Mouse (Mus musculus) forebrain, embryonic 12.5 days (tissue): Measurements from ENCODE around the gene Ppp1r9a. TPM values are rescaled to one million over a fixed set of nuclear protein-coding genes. Genes with fewer than 3 reads are reported as not detected.
A peak's percentile ranks its signal among the peaks of the same experiment; 100 is the strongest.

ENCODE experiments used
- ATAC-seq: fragments of 200-750 bp; cut with Nextera tagmentation; 2 replicates; pipeline ENCODE4 v1.8.0; 2017; ENCODE audit warnings: moderate TSS enrichment; ENCODE audit not compliant: low FRiP score
- H3K27ac ChIP-seq: fragments of 300-500 bp; sonication (generic); 2 replicates; pipeline ENCODE4 v1.5.1; 2016; ENCODE audit warnings: mild to moderate bottlenecking
- H3K27me3 ChIP-seq: fragments of 300-500 bp; sonication (generic); 2 replicates; pipeline ENCODE4 v1.6.1; 2016; ENCODE audit warnings: mild to moderate bottlenecking
- H3K36me3 ChIP-seq: fragments of 300-500 bp; sonication (generic); replicated peaks from 2 replicates; pipeline ENCODE4 v1.6.1; 2016; ENCODE audit warnings: mild to moderate bottlenecking
- H3K4me1 ChIP-seq: fragments of 300-500 bp; sonication (generic); 2 replicates; pipeline ENCODE4 v1.6.1; 2016
- H3K4me2 ChIP-seq: fragments of 300-500 bp; sonication (generic); 2 replicates; pipeline ENCODE4 v1.6.1; 2016; ENCODE audit warnings: mild to moderate bottlenecking, moderate library complexity
- H3K4me3 ChIP-seq: fragments of 300-500 bp; sonication (generic); replicated peaks from 2 replicates; pipeline ENCODE4 v1.5.1; 2016; ENCODE audit warnings: mild to moderate bottlenecking
- H3K9ac ChIP-seq: fragments of 300-500 bp; sonication (generic); 2 replicates; pipeline ENCODE4 v1.6.1; 2016; ENCODE audit warnings: mild to moderate bottlenecking
- H3K9me3 ChIP-seq: fragments of 300-500 bp; sonication (generic); 2 replicates; pipeline ENCODE4 v1.6.1; 2016
- WGBS: fragments of 180-500 bp; shearing (Covaris S2); methylation state at CpG from one replicate; pipeline ENCODE4 v1.1.7; 2016; 5-methylcytosine and 5-hydroxymethylcytosine counted together
- polyA plus RNA-seq: library from polyadenylated mRNA; unstranded; fragments of >200 nt; fragmentation: Nextera tagmentation; extraction: Ambion mirVana; gene quantifications from 2 replicates; pipeline ENCODE4 v1.2.1, GENCODE M21; 2016

Gene Ppp1r9a
- polyA plus RNA-seq, 1 experiment from 2014 or later = 30.5 TPM

DNA sequence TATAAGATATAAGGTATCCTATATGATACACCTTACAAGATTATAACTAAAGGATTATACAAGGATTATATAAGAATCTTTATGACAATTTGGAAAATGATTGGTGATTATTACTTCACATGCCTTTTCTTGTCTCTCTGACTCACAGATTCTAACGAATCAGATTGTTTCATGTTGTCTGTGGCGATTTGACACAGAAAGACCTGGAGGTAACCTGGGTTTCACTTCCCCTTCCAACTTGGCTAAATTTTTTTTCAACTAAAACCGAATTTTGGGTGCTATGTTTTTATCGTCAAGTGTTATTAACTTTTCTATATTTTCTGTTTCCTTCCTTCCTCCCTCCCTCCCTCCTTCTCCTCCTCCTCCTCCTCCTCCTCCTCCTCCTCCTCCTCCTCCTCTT is 64.5 kb downstream of the Ppp1r9a start:
- Histone ChIP-seq H3K4me2 (no peak overlapping the region), H3K27me3 (no peaks in the 10 kb centered on the region), H3K4me1 (peaks cover 5% of the 10 kb centered on the region), H3K4me3 (no peak overlapping the region), H3K36me3 (no peaks in the 10 kb centered on the region), H3K27ac (no peak overlapping the region), H3K9ac (no peak overlapping the region), H3K9me3 (no peaks in the 10 kb centered on the region)
- ATAC-seq = no peak
- WGBS = 98% methylated on average over 4 of the region's 4 CpGs

DNA sequence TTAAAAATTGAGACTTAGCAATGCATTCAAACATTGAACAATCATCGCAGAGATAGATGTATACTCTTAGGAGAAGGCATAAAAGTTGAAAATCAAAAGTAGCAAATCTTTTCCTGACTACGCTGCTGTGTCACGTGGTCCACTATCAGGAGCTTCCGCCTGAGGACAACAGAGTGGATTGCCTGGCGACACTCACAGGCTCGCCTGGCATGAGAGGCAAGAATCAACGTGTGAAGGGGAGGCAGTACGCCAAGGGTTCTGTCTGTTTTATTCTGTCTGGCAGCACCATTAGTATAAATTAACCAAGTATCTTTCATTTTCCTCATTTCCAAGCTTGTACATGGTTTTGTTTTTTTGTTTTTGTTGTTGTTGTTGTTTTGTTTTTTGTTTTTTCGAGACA is 68.5 kb downstream of the Ppp1r9a start:
- no peak overlapping the region for H3K27ac ChIP-seq
- 93% methylated on average over 9 of the region's 9 CpGs for WGBS
- no peak overlapping the region for H3K9ac ChIP-seq
- no peaks in the 10 kb centered on the region for H3K27me3 ChIP-seq
- H3K4me3 ChIP-seq = no peak overlapping the region
- no peaks in the 10 kb centered on the region for H3K4me1 ChIP-seq
- no peak for ATAC-seq
- no peaks in the 10 kb centered on the region for H3K36me3 ChIP-seq
- H3K4me2 ChIP-seq = no peak overlapping the region
- H3K9me3 ChIP-seq = no peaks in the 10 kb centered on the region

DNA sequence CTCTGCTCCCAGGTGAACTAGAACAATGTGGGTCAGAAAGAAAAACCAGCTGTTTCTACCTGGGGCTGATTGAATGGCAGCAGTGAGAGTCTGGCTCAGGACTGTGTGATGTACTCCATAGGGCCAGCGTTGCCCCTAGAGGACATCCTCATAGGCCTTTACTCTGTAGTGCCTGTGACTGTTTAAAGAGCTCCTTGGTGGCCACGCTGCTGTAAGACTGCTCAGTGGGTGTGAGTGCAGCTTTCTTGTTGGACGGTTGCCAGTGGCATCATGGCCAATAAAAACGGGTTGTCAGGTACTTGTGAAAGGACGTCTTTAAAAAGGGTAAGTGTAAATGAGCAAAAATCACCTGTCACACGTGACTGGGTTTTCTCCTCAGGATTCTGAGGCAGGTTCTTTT is 70.1 kb downstream of the Ppp1r9a start:
- ATAC-seq = peak; percentile 84; the same call in 1 of the 2 replicates
- H3K9ac ChIP-seq = no peak overlapping the region
- H3K4me1 ChIP-seq = no peaks in the 10 kb centered on the region
- no peak overlapping the region for H3K4me2 ChIP-seq
- no peak overlapping the region for H3K4me3 ChIP-seq
- no peaks in the 10 kb centered on the region for H3K27me3 ChIP-seq
- no peaks in the 10 kb centered on the region for H3K36me3 ChIP-seq
- H3K27ac ChIP-seq = no peak overlapping the region
- 61% methylated on average over 6 of the region's 6 CpGs for WGBS
- H3K9me3 ChIP-seq = no peaks in the 10 kb centered on the region

DNA sequence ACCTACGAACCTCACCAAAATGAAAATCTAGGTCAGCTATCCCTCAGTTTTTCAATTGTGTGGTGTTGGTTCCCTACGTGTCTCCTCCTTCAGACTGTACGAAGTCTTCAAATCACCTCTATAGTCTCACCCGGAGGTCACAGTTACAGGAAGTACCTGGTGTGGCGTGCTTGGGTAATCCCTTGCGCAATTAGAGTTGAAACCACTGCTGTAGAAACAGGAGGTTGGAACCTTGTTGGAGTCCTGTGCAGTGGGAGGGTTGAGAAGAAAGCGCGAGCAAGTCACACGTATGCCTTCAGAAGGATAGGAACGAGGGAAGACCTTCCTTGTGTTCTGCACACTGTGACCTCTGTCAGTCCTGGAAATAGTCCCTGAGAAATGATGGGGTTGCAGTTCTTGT is 70.6 kb downstream of the Ppp1r9a start:
- 94% methylated on average over 10 of the region's 10 CpGs for WGBS
- Histone ChIP-seq H3K4me2 (no peak overlapping the region), H3K27ac (no peak overlapping the region), H3K9me3 (no peaks in the 10 kb centered on the region), H3K27me3 (no peaks in the 10 kb centered on the region), H3K4me1 (no peaks in the 10 kb centered on the region), H3K36me3 (no peaks in the 10 kb centered on the region), H3K4me3 (no peak overlapping the region), H3K9ac (no peak overlapping the region)
- ATAC-seq = no peak

DNA sequence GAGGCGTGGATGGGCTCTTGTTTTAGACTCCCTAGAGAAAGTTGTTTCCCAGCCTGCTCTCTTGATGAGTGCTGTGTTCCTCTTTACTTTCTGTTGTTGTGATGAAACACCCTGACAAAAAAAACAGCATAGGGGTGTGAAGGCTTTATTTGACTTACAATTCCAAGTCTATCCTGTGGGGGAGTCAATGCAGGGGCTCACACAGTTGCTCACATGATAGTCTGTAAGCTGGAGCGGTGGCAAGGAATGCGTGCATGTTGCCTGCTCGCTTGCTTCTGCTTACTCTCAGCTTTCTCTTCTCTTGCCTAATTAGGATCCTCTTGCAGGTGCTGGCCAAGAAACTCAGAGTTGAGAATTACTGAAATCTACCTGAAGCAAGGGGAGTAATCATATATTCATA is 74.8 kb downstream of the Ppp1r9a start:
- Histone ChIP-seq H3K4me2 (no peak overlapping the region), H3K36me3 (no peaks in the 10 kb centered on the region), H3K9ac (no peak overlapping the region), H3K4me3 (no peak overlapping the region), H3K4me1 (peaks cover 3% of the 10 kb centered on the region; the same call in 1 of the 2 replicates), H3K27me3 (no peaks in the 10 kb centered on the region), H3K27ac (no peak overlapping the region), H3K9me3 (no peaks in the 10 kb centered on the region)
- ATAC-seq = no peak
- 93% methylated on average over 4 of the region's 4 CpGs for WGBS

DNA sequence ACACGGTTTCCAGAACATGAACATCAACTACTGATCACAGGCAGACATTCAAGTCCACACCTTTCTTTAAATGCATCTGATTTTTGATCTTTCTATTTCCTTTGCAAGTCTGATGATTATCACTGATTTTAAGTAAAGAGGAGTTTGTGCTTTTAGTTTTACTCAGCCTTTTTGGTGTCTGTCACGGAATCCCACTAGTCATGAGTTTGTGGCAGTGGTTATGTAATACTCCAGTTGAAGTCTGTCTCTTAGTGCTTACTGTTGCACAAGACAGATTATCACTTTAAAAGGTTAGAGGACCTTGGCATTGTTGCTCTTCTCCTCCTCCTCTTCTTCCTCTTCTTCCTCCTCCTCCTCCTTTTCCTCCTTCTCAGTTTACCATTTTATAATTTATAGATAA is 75.5 kb downstream of the Ppp1r9a start:
- peaks cover 8% of the 10 kb centered on the region; the same call in 1 of the 2 replicates for H3K4me1 ChIP-seq
- no peaks in the 10 kb centered on the region for H3K9me3 ChIP-seq
- H3K4me2 ChIP-seq = no peak overlapping the region
- H3K36me3 ChIP-seq = no peaks in the 10 kb centered on the region
- no peak overlapping the region for H3K9ac ChIP-seq
- no peak overlapping the region for H3K4me3 ChIP-seq
- H3K27me3 ChIP-seq = no peaks in the 10 kb centered on the region
- ATAC-seq = no peak
- WGBS = 94% methylated on average over 2 of the region's 2 CpGs
- H3K27ac ChIP-seq = no peak overlapping the region

DNA sequence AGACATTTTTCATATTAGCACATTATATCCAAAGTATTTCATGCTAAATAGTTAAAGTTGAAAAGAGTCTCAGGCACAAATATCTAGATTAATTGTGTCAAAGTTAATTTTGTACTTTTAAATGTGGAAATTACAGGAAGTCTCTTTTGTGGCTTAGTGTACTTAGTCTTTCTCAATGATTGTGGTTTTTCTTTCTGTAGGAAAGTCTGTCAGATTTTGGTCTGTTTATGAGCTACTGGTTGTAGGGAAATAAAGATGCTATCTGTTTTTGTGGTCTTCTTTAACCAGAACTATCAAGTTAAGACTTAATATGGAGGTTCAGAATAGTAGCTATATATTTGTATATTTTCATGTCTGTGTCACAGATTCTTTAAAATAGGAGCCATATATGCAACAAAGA is 76.2 kb downstream of the Ppp1r9a start:
- no peaks in the 10 kb centered on the region for H3K27me3 ChIP-seq
- no peak overlapping the region for H3K9ac ChIP-seq
- no peak overlapping the region for H3K4me3 ChIP-seq
- H3K4me2 ChIP-seq = no peak overlapping the region
- H3K4me1 ChIP-seq = peaks cover 8% of the 10 kb centered on the region; the same call in 1 of the 2 replicates
- H3K27ac ChIP-seq = no peak overlapping the region
- H3K36me3 ChIP-seq = no peaks in the 10 kb centered on the region
- no peaks in the 10 kb centered on the region for H3K9me3 ChIP-seq
- ATAC-seq = no peak

DNA sequence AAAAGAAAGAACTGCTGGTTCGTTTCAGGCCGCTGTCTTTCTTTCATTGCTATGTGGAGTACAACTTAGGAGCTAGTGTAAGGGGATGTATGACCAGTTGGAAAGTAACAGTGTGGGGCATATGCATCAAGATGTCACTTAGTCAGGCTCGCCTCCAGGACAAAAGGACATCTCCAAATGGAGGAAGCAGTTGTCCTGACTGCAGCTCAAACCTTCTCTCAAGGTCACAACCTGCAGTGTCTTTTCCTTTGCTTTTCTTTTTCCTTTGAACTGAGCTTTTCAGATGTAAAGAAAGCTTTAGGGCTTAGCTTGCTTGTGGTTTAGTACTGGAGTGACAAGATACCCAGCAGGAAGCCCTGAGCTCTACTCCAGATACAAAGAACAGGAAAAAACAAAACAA is 77.4 kb downstream of the Ppp1r9a start:
- H3K27ac ChIP-seq = no peak overlapping the region
- no peak overlapping the region for H3K4me3 ChIP-seq
- no peak overlapping the region for H3K4me2 ChIP-seq
- H3K4me1 ChIP-seq = peaks cover 8% of the 10 kb centered on the region; the same call in 1 of the 2 replicates
- no peak overlapping the region for H3K9ac ChIP-seq
- no peak for ATAC-seq
- no peaks in the 10 kb centered on the region for H3K36me3 ChIP-seq
- WGBS = 47% methylated on average over 3 of the region's 3 CpGs
- no peaks in the 10 kb centered on the region for H3K27me3 ChIP-seq
- no peaks in the 10 kb centered on the region for H3K9me3 ChIP-seq

DNA sequence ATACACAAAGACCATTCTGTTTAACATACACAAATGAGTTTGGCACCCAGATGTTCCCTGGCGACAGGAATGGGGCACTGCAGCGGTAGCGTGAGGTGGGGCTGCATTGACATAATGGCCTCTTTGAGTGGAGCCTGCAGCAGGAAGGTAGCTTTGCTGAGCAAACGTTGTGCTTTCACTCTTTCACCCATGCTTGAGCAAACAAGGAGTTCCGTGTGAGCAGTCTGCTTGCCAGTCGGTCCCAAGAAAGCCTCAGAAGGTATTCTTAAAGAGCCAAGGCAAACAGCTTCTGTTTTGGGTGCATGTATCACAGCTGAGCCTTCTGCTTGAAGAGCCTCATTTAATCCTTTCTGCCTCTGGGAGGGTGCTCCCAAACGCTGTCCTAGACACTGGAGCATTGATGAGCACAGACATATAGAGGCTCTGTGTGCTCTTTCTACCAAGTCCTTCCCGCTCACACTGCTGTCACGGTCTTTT is 80.0 kb downstream of the Ppp1r9a start:
- WGBS = 42% methylated on average over 9 of the region's 9 CpGs
- Histone ChIP-seq H3K27ac (no peak overlapping the region), H3K4me2 (no peak overlapping the region), H3K4me1 (peaks cover 8% of the 10 kb centered on the region; the same call in 1 of the 2 replicates), H3K27me3 (no peaks in the 10 kb centered on the region), H3K4me3 (no peak overlapping the region), H3K36me3 (no peaks in the 10 kb centered on the region), H3K9ac (no peak overlapping the region), H3K9me3 (no peaks in the 10 kb centered on the region)
- ATAC-seq = 0 out of 2 replicates have a peak, but pooled peaks have one; percentile 53

DNA sequence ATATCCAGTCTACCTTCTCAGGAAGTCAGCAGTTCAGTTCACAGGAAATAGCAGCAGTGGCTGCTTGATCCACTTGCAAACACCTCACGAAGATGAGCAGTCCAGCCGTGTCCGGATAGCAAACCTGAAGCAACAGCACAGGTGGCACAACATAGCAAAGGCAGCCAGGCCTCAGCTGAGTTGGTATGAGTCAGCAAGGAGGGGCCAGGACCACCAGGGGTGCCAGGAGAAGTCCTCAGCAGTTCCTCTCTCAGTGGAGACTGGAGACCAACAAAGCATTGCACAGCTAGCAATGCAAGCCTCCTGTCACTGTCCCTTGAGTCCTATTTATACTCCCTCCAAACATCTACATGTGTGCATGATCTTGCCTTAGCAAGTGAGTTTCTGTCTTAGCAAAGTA is 83.0 kb downstream of the Ppp1r9a start:
- Histone ChIP-seq H3K36me3 (no peaks in the 10 kb centered on the region), H3K4me3 (no peak overlapping the region), H3K4me2 (no peak overlapping the region), H3K27me3 (no peaks in the 10 kb centered on the region), H3K9me3 (no peaks in the 10 kb centered on the region), H3K9ac (no peak overlapping the region), H3K27ac (no peak overlapping the region), H3K4me1 (peaks cover 12% of the 10 kb centered on the region)
- no peak for ATAC-seq
- 88% methylated on average over 3 of the region's 3 CpGs for WGBS

DNA sequence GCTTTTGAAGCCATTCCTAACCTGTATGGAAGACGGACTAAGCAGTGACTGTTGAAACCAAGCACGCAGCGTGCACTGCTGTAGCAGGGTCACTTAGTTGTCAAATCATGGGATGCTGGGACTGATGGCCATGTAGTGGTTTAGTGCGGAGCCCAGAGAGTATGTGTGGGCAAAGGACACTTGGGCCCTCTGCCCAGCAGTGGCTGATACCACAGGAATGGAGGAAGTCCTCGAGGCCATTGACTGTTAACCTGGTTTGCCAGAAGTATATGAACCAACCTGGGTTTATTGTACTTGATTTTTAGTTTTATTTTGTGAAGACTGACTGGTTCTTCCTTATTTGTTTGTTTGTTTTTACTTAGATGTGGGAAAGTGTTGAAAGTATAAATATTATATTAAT is 84.4 kb downstream of the Ppp1r9a start:
- Histone ChIP-seq H3K27me3 (no peaks in the 10 kb centered on the region), H3K27ac (no peak overlapping the region), H3K4me2 (no peak overlapping the region), H3K4me1 (peaks cover 12% of the 10 kb centered on the region), H3K9ac (no peak overlapping the region), H3K36me3 (no peaks in the 10 kb centered on the region), H3K4me3 (no peak overlapping the region), H3K9me3 (no peaks in the 10 kb centered on the region)
- no peak for ATAC-seq
- WGBS = 93% methylated on average over 5 of the region's 5 CpGs

DNA sequence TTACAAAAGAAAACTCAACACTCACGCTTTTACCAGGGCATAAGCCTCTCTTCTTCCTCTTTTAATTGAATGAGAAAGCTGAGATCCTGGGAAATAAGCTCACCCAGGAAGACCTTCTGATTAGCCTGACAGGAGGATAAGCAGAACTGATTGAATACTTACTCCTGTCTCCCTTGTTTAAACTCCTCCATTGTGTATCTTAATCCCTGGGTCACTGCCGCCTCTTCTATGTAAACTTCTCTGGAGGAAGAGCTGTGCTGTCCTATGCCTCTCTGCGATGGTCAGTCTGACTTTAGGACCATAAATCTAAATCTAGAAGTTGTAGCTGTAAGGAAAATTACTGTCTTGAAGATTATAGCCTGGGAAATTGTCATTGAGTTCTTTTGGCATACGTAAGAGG is 86.0 kb downstream of the Ppp1r9a start:
- ATAC-seq = no peak
- H3K27me3 ChIP-seq = no peaks in the 10 kb centered on the region
- WGBS = 35% methylated on average over 4 of the region's 4 CpGs
- no peak overlapping the region for H3K9ac ChIP-seq
- H3K4me3 ChIP-seq = no peak overlapping the region
- H3K4me2 ChIP-seq = no peak overlapping the region
- no peaks in the 10 kb centered on the region for H3K9me3 ChIP-seq
- peaks cover 9% of the 10 kb centered on the region for H3K4me1 ChIP-seq
- no peaks in the 10 kb centered on the region for H3K36me3 ChIP-seq
- no peak overlapping the region for H3K27ac ChIP-seq

DNA sequence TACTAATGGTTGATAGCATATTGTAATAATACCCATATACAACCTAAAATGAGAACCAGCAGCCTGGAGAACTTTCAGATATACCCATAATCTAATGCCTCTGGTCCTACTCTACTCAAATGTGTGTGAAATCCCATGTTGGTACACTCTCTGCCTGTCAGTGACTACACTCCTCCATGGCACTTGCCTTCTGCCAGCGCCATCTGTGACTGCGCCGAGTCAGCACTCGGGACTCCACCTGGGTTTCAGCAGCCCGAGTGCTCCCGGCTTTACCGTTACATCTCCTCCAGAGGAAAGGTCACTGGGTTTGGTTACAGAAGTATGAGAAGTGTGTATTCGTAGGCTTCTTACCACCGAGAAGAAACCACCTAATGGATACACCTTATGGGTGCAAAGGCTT is 89.6 kb downstream of the Ppp1r9a start:
- H3K27me3 ChIP-seq = no peaks in the 10 kb centered on the region
- ATAC-seq = no peak
- H3K4me3 ChIP-seq = no peak overlapping the region
- H3K4me2 ChIP-seq = no peak overlapping the region
- H3K36me3 ChIP-seq = no peaks in the 10 kb centered on the region
- WGBS = 97% methylated on average over 9 of the region's 9 CpGs
- H3K9me3 ChIP-seq = no peaks in the 10 kb centered on the region
- peaks cover 28% of the 10 kb centered on the region for H3K4me1 ChIP-seq
- no peak overlapping the region for H3K9ac ChIP-seq
- H3K27ac ChIP-seq = no peak overlapping the region
